Mouse (Mus musculus) left cerebral cortex, adult 11 months (tissue): ENCODE measurements around the gene Serpinb1a.
"Not testable (repeated sequence)": the region's sequence is repeated elsewhere in the genome, so short reads cannot be mapped to it uniquely, and the experiment has no call there.

Experiments
- DNase-seq: peaks from one replicate; pipeline ENCODE4 v3.0.0; 2022; ENCODE audit warnings: low spot score

Serpinb1a gene

DNA sequence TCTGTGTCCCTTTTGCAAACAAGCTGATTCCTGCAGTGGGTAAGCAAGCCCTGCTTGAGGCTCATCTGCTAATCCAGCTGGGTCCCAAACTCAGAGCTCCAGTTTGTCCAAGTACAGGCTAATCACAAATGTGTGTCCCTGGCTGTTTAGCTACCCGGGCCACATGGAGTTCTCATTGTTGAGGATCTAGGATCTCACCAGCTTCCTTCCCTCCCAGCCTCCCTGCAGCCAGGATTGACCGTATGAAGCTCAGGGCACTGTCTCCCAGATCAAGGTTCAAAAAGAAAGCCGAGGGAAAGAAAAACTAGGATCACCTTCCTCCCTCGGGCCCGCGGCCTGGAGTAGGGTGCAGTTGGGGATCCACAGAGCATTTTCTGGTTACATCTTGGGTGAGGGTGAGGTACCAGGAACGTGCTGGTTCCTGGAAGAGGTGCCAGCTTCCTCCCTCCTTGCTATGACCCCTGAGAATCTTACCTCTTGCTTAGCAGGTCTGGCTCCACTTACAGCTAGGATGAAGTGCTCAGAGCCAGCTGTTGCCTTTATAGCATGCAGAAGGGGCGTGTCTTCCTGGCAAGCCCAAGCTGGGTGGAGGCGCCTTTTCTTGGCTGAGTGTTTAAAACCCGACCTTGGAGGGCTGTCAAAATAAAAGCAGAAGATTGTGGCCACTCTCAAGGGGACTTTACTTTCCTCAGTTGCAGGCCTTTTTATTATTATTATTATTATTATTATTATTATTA lies at the start of gene Serpinb1a:
Gene Serpinb1a (minus strand): TSS at position 518 of the 737 bp plus-strand sequence.
- DNase-seq = no peak

DNA sequence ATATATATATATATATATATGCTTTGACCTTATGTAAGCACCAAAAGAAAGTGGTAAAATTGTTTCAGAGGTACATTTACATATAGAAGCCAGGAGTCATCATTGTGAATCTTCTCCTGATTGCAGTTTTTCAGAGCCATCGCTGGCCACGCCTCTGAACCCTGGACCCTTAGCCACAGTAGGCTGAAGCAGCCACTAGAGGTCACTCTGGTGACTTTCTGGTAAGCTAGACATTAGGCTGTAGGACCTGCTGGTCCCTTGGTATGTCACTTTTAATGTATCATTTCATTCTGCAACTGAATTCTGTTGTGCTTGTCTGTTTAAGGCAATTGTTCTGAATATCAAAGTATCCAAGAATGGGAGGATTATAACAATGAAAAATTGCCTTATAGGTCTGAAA lies 49.7 kb upstream of the Serpinb1a start:
- DNase-seq = no peak

DNA sequence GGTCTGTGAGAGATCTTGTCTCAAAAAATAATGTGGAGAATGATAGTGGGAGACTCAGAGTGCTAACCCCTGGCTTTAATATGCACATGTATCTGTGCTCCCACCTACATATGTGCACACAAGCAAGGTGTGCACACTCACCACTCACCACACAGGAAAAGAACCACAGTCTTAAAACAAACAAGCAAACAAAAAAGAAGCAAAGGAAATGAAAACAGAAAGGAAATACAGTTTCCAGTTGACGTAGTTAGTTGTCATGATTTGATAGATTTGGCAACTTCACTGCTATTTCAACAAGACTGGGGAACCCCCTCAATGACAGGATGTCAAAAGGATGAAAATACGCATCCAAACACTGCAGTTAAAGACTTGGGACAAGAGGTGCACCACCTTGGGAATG lies 48.1 kb upstream of the Serpinb1a start:
- DNase-seq = not testable (repeated sequence)

DNA sequence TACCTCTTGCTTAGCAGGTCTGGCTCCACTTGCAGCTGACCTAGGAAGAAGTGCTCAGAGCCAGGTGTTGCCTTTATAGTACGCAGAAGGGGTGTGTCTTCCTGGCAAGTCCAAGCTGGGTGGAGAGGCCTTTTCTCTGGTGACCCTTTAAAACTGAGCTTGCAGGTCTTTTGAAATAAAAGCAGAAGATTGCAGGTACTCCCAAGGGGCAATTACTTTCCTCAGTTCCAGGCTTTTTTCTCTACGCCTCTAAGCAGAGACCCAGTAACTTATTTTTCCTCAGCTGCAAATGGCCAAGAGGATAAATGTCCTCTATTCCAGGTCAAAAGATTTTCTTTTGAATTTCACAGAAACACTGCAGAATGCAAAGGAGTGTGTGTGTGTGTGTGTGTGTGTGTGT lies 47.1 kb upstream of the Serpinb1a start, which contains the start of gene Serpinb1c:
Gene Serpinb1c (minus strand): TSS at position 101 of the 400 bp plus-strand sequence.
- no peak for DNase-seq

DNA sequence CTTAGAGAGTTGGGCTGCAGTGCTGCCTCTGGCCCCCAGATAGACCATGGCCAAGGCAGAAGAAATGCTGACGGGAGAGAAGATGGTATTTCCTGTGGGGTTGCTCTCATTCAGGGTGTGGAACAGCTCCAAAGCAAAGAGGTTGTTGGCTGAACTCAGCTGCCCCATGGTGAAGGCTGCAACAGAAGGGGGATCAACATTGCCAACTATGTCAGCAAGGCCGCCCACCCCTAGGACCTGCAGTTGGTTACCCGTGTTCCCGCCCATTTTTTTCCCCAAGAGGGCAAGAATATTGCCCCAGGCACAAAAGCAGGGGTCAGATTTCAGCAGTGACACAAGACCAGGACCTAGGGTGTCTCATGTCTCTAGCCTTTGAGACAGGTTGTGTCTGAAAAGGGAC lies 45.9 kb upstream of the Serpinb1a start:
- DNase-seq = no peak

DNA sequence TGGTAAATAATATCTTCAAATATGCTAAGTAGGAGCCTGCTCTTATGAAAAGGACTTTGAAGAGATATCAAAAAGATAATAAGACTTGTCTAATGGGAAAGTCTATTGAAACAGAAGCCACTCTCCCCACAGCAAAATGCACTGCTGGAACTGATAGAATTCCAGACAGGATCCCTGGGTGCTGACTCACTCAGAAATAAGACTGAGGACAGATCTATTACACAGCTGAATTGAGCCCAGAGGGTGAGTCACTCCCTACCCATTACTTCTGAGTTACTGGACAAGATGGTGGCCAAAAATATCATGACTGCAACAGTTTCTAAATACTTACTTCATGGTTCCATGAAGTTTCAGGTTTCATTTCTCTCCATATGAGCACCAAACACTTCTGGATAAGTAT lies 33.8 kb upstream of the Serpinb1a start:
- DNase-seq = no peak

DNA sequence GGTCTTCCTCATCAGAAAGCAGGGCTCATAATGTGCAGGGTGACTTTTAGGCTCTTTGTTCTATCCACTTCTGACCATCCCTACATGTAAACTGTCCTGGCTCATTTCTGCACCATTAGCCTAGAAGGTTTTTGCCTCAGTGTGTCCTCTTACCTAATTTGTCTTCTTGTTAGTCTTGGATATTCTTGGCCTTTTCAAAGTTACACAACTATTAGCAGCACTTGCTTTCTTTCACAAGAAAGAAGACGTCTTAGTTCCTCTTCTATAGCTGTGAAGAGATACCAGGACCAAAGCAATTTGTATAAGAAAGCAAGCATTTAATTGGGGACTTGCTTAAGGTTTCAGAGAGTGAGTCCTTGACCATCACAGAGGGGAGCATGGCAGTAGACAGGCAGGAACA lies 22.9 kb upstream of the Serpinb1a start:
- no peak for DNase-seq

DNA sequence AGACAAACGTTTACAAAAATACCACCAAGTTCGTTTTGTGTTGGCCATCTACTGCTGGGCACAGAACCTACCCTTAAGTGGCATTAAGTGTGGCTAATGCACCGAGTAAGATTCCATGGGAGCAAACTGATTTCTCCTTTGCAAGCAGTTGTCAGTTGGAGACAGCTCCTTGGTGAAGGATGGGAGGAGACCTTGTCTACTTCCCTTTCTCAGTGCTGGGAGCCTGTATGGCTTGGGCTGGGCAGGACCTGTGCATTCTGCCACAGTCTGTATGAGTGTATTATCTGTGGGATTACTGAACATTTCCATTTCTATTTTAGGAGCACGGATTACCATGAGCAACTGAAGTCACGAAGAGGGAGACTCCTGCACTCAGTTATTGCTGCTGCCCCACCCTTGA lies 17.9 kb upstream of the Serpinb1a start:
- no peak for DNase-seq

DNA sequence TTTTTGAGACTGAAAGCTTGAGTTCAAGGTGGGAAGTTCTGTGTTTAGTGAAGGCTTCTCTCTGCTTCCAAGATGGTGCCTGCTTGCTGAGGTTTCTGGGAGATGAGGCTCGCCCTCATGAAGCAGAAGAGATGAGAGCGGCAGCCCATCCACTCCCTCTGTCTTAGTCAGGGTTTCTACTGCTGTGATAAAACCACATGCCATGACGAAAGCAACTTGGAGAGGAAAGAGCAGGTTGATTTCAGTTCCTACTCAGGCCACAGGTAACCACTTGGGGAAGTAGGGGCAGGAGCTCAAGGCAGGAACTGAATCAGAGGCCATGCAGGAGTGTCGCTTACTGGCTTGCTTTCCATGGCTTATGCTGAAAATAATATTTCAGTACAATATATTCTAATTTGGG lies 17.2 kb upstream of the Serpinb1a start:
- DNase-seq = not testable (repeated sequence)

DNA sequence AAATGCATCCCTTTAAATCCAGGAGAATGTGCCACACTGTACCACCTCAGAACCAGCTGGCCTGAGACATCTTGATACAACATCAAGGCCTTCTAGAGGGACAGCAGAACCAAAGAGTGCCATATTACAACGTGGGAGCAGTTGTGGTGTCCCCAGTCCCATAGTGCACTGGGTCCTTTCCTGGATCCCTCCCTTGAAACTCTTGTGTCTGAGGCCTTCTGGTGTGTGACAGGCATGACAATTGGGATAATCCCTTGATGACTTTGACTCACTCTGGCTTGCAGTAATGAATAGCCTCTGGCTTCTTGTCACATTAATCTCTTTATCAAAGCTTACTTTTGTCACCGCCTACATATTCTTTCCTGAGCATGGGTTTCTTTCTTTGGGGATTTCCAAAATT lies 16.0 kb upstream of the Serpinb1a start:
- no peak for DNase-seq

DNA sequence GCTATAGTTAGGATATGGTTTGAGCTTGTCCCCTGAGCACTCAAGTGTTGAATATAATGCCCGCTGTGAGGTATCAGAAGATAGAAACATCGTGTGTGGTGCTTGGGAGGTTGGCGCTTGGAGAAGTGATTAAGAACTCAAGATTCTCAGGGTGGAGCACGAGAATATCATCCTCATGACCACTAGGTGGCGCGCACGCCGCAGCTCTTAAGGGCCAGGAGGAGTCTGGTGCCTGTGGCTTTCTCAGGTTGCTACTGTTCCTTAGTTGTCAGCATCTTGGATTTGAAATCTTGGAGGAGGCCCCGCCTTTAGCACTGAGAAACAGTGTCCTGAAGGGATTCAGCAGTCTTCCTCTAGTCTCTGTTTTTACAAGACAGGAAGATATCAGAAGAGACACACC lies 15.5 kb upstream of the Serpinb1a start:
- peak; percentile 53 for DNase-seq

DNA sequence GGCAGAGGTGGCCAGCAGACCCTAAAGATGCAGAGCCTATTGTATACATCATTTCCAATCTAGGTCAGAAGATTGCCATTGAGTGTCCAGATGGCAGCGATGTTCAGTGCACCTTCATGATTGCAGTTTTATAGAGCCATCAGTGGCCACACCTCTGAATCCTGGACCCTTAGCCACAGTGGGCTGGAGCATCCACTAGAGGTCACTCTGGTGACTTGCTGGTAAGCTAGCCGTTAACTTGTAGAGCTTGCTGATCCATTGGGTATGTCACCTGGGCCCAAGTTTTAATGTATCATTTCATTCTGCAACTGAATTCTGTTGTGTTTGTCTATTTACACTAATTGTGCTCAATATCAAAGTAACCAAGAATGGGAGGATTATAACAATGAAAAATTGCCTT lies 14.6 kb upstream of the Serpinb1a start:
- DNase-seq = no peak

DNA sequence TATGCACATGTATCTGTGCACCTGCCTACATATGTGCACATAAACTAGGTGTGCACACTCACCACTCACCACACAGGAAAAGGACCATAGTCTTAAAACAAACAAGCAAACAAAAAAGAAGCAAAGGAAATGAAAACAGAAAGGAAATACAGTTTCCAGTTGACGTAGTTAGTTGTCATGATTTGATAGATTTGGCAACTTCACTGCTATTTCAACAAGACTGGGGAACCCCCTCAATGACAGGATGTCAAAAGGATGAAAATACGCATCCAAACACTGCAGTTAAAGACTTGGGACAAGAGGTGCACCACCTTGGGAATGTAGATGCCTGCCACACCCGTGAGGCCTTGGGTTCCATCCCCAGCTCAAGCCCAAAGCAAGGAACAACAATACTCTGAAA lies 13.5 kb upstream of the Serpinb1a start:
- DNase-seq = not testable (repeated sequence)

DNA sequence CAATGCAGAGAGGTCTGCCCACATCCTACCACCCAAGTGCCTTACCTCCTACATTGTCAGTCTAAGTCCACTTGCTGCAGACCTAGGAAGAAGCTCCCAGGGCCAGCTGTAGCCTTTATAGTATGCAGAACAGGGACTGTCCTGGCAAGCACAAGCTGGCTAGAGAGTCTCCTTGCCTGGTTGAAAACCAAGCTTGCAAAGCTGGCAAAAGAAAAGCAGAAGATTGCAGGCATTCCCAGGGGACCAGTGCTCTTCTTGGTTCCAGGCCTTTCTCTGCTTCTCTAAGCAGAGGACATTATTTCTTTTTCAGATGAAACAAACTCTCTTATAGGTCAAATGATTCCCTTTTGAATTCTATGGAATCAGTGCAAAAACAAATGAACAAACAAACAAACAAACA lies 12.5 kb upstream of the Serpinb1a start:
- DNase-seq = no peak

DNA sequence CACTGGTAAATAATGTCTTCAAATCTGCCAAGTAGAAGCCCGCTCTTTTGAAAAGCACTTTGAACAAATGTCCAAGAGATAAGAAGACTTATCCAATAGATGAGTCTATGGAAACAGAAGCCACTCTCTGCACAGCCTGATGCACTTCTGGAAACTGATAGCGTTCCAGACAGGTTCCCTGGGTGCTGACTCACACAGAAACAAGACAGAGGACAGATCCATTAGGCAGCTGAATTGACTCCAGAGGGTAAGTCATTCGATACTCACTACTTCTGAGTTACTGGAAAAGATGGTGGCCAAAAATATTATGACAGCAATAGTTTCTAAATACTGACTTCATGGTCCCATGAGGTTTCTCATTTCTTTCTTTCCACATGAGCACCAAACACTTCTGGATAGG lies 9.8 kb upstream of the Serpinb1a start:
- DNase-seq = no peak

DNA sequence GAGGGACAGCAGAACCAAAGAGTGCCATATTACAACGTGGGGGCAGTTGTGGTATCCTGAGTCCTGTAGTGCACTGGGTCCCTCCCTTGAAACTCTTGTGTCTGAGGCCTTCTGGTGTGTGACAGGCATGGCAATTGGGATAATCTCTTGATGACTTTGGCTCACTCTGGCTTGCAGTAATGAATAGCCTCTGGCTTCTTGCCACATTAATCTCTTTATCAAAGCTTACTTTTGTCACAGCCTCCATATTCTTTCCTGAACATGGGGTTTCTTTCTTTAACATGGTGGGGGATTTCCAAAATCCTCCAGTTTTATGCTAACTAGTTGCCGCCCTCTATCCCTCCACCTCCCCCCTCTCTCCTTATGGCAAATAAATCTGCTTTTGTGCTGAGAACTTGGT lies 2.1 kb upstream of the Serpinb1a start:
- DNase-seq = no peak

DNA sequence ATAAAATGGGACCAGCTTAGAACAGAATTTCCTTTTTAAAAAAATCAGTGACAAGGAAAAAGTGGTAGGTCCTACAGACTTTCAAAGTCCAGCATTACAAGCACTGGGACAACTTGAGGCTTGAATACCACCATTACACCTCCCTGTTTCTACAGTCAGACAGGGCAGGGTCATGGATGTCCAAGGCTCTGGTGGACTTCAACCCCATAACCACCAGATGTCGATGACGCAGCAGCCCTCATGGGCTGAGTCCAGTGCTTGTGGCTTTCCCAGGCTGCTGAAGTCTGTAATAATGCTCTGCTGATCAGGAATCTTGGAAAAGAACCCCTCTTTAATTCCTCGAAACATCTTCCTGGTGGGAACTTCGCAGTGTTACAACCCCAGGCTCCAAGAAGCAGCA lies 1.6 kb upstream of the Serpinb1a start:
- no peak for DNase-seq

DNA sequence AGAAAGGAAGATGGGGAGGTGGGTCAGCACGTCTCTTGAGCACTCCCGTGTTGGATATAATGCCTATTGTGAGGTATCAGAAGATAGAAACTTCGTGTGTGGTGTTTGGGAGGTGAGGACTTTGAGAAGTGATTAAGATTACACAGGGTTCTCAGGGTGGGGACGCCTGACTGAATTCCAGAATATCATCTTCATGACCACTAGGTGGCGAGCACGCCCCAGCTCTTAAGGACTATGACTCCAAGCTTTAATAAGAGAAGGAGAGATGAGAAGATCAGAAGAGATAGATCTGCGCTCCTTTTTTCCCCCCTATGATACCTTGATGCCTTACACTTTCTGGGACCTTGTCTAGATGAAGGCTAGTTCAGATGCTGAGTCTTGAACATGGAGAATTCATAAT lies 982 bp upstream of the Serpinb1a start:
- no peak for DNase-seq

DNA sequence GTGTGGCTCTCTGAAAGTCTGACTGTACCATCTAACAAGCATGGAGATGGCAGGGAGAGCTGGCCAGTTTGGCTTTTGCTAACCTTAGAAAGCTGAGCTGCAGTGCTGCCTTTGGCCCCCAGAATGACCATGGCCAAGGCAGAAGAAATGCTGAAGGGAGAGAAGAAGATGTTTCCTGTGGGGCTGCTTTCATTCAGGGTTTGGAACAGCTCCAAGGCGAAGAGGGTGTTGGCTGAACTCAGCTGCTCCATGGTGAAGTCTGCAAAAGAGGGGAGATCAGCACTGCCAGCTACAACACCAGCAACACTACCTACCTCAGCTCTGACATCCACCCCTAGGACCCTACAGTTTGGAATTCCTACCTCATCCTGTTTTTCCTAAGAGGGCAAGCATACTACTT lies 829 bp downstream of the Serpinb1a start:
- DNase-seq = no peak

DNA sequence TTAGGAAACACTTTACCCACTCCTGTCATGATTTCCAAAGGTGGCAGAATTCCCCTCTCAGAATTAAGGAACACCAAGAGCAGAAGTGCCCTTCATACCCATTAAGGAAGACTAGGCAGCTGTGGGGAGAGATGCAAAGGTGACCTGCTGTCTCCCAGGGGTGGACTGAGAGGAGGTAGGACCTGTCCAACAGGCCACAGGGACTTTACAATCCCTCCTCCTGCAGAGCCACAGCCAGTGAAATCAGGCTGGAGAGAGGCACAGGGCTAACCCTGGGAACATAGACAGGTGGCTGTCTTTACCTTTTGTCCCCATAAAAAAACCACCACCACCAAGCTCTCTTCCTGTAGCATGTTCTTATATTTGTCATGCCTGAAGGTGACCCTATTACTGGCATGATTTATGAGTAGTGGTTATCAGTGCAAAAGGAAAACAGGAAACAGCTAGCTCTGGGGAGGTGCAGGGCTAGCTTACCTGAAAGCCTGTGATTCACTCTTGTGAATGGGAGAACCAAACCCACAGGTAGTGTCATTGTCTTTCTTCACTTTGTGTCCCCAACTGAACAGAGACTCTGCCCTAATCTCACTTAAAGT lies 1.4 kb downstream of the Serpinb1a start:
- DNase-seq = no peak

DNA sequence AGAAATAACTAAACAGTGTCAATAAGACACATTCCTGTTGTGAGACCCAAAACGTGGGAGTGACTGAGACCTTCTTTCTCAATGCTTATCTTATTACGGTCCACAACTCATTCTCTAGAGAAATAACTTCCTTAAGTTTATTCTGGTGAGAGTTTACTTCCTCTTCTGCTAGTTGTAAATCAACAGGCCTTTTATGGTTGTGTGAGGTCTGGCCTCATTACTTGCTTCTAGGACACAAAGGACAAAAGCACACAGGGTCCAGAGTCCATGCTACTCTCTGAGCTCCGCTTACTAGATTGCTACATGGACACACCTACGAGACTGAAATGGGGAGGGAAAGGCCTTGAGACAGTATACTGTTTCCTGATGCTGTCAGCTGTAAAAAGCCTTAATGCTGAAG lies 1.9 kb downstream of the Serpinb1a start:
- no peak for DNase-seq

DNA sequence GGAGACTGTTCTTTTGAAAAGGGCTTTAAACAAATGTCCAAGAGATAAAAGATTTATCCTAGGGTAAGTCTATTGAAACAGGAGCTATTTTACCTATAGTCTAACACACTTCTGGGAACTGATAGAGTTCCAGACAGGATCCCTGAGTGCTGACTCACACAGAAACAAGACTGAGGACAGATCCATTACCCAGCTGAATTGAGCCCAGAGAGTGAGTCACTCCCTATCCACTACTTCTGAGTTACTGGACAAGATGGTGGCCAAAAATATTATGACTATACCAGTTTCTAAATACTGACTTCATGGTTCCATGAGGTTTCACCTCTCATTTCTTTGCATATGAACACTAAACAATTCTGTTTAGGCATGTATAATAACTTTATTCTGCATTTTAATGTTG lies 4.8 kb downstream of the Serpinb1a start:
- no peak for DNase-seq

DNA sequence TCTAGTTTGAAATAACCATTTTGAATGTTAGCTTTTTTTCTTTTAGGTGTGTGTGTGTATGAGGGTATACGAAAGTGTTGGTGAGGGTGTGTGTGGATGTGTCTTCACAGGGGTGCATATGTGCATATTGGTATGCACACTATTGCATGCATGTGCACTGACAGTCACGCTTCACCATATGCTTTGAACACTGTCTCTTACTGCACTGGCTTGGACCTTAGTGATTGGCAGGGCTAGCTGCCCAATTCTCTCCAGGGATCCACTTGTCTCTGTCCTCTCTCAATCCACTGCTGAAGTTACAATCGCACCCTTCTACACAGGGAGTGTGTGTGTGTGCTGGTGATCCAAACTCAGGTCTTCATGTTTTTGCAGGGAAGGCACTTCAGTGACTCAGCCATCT lies 9.6 kb downstream of the Serpinb1a start:
- DNase-seq = no peak

DNA sequence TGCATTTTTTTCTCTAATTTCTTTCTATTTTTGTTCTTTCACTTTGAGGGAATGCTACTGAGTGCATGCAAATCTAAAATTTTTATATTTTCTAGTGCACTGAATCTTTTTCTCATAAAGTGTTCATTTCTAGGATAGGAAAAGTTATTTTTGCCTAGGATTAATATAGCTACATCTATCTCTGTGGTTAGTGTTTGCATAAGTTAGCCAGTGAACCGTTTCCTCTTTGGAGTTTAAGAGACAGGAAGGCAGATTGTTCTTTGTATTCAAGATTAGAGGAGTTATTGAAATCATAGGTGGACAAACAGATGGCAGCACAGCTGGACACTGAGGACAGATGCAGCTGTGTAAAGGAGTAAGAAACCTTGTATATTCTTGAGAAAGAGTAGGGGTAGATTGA lies 11.7 kb downstream of the Serpinb1a start:
- DNase-seq = no peak
